Mouse (Mus musculus) myocyte (in vitro differentiated cells): ENCODE data around the gene Cog6.

Experiments used
- E2F4 ChIP-seq: IDR thresholded peaks from one replicate; pipeline ENCODE4 v1.6.1; 2011; ENCODE audit warnings: mild to moderate bottlenecking, control low read depth, moderate library complexity; ENCODE audit not compliant: insufficient read depth
- MAX ChIP-seq: IDR thresholded peaks from one replicate; pipeline ENCODE4 v1.6.1; 2011; ENCODE audit warnings: low read depth, mild to moderate bottlenecking, control low read depth
- MYOG ChIP-seq, 3 experiments: IDR thresholded peaks; one replicate each; pipeline ENCODE4 v1.6.1; 2011; ENCODE audit warnings: control low read depth in 2 of 3, low read depth in 2 of 3, mild to moderate bottlenecking in 2 of 3; ENCODE audit not compliant: insufficient read length in 2 of 3, control insufficient read depth in 1 of 3, insufficient read depth in 1 of 3
- POLR2A ChIP-seq: IDR thresholded peaks from one replicate; pipeline ENCODE4 v1.6.1; 2011; ENCODE audit warnings: low read depth, mild to moderate bottlenecking, control low read depth, moderate library complexity; ENCODE audit not compliant: insufficient read length
- POLR2AphosphoS2 ChIP-seq: IDR thresholded peaks from one replicate; pipeline ENCODE4 v1.6.1; 2011; ENCODE audit warnings: low read depth, control low read depth; ENCODE audit not compliant: insufficient read length
- REST ChIP-seq: IDR thresholded peaks from one replicate; pipeline ENCODE4 v1.6.1; 2011; ENCODE audit warnings: mild to moderate bottlenecking, control low read depth, moderate library complexity; ENCODE audit not compliant: insufficient read depth, insufficient read length
- TCF12 ChIP-seq: IDR thresholded peaks from one replicate; pipeline ENCODE4 v1.6.1; 2011; ENCODE audit warnings: mild to moderate bottlenecking, control low read depth; ENCODE audit not compliant: poor library complexity, insufficient read depth, severe bottlenecking
- TCF3 ChIP-seq: IDR thresholded peaks from one replicate; pipeline ENCODE4 v1.6.1; 2011; ENCODE audit warnings: low read depth, control low read depth; ENCODE audit not compliant: insufficient read length
- USF1 ChIP-seq: IDR thresholded peaks from one replicate; pipeline ENCODE4 v1.6.1; 2011; ENCODE audit warnings: low read depth, mild to moderate bottlenecking, control low read depth, moderate library complexity

DNA sequence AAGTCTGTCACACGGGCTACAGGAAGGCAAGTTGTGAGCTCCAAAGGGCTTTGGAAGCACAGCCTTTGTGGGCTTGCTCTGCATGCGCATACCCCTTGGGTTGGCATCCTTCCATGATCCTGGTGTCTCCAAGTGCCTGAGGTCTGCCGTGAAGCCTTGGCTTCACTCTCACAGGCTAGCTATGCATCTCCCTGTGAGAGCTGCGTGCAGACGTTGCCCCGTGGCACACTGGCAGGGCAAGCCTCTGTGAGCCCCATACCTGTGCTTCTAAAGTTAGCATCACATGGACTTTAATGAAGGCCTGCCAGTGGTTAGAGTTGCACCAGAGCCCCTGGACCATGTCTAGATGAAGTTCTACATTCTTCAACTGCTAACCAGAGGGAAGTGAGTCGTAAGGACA is 59.2 kb downstream of the Cog6 start:
- no peak for TF ChIP-seq POLR2A
- no peak for TF ChIP-seq E2F4
- TF ChIP-seq MYOG (IDR thresholded peaks at IDR 0.05; ENCODE audit: control insufficient read depth in 1 of 3, insufficient read depth in 1 of 3, insufficient read length in 2 of 3, low read depth in 2 of 3) = no peak
- TF ChIP-seq TCF3 = no peak
- TF ChIP-seq USF1 = no peak
- TF ChIP-seq TCF12 = no peak
- TF ChIP-seq POLR2AphosphoS2 = no peak
- no peak for TF ChIP-seq MAX
- no peak for TF ChIP-seq REST
